Mouse (Mus musculus) intestine, embryonic 14.5 days (tissue): ENCODE measurements around the gene Abraxas2. TPM values are rescaled to one million over a fixed set of nuclear protein-coding genes. Genes with fewer than 3 reads are reported as not detected.

Source experiments
- ATAC-seq: fragments of 200-750 bp; cut with Nextera tagmentation; replicated peaks from 2 replicates; pipeline ENCODE4 v1.8.0; 2017; ENCODE audit warnings: low read depth, moderate number of reproducible peaks, moderate TSS enrichment, moderate library complexity; ENCODE audit not compliant: low FRiP score, low TSS enrichment
- DNase-seq: peaks from one replicate; pipeline ENCODE4 v3.0.0-alpha.2; 2018; ENCODE audit warnings: low spot score
- H3K27ac ChIP-seq: fragments of 300-500 bp; sonication (generic); 2 replicates; pipeline ENCODE4 v1.5.1; 2014; ENCODE audit warnings: low read depth, mild to moderate bottlenecking, control low read depth
- H3K27me3 ChIP-seq: fragments of 300-500 bp; sonication (generic); replicated peaks from 2 replicates; pipeline ENCODE4 v1.6.1; 2014; ENCODE audit warnings: low read length, control low read depth; ENCODE audit not compliant: control insufficient read depth, insufficient read depth
- H3K36me3 ChIP-seq: fragments of 300-500 bp; sonication (generic); 2 replicates; pipeline ENCODE4 v1.6.1; 2014; ENCODE audit warnings: low read length, control low read depth; ENCODE audit not compliant: control insufficient read depth, insufficient read depth
- H3K4me1 ChIP-seq: fragments of 300-500 bp; sonication (generic); replicated peaks from 2 replicates; pipeline ENCODE4 v1.6.1; 2014; ENCODE audit warnings: low read length, control low read depth, mixed read lengths; ENCODE audit not compliant: control insufficient read depth, insufficient read depth
- H3K4me2 ChIP-seq: fragments of 300-500 bp; sonication (generic); 2 replicates; pipeline ENCODE4 v1.6.1; 2014; ENCODE audit warnings: low read length
- H3K4me3 ChIP-seq: fragments of 300-500 bp; sonication (generic); 2 replicates; pipeline ENCODE4 v1.5.1; 2014; ENCODE audit warnings: low read depth, low read length, control low read depth, mixed read lengths
- H3K9ac ChIP-seq: fragments of 300-500 bp; sonication (generic); 2 replicates; pipeline ENCODE4 v1.6.1; 2014; ENCODE audit warnings: mild to moderate bottlenecking, low read length
- H3K9me3 ChIP-seq: fragments of 300-500 bp; sonication (generic); 2 replicates; pipeline ENCODE4 v1.6.1; 2016; ENCODE audit warnings: low read length, control low read depth; ENCODE audit not compliant: control insufficient read depth
- WGBS: fragments of 180-500 bp; shearing (Covaris S2); extraction: QIAGEN DNeasy Blood & Tissue Kit; methylation state at CpG from one replicate; pipeline ENCODE4 v1.1.7; 2014; 5-methylcytosine and 5-hydroxymethylcytosine counted together
- polyA plus RNA-seq: library from polyadenylated mRNA; unstranded; fragments of >200 nt; fragmentation: Nextera tagmentation; extraction: Ambion mirVana; gene quantifications from 2 replicates; pipeline ENCODE4 v1.2.1, GENCODE M21; 2014

Gene Abraxas2
- polyA plus RNA-seq, 1 experiment from 2014 or later = 33.5 TPM

- no peak overlapping the region for H3K9ac ChIP-seq
- no peaks in the 10 kb centered on the region for H3K4me1 ChIP-seq
- H3K4me2 ChIP-seq = no peak overlapping the region
- no peak overlapping the region for H3K4me3 ChIP-seq
- no peak for DNase-seq
- ATAC-seq = no peak
- no peaks in the 10 kb centered on the region for H3K27me3 ChIP-seq
- WGBS = 90% methylated on average over 2 of the region's 2 CpGs
- no peak overlapping the region for H3K27ac ChIP-seq
- H3K36me3 ChIP-seq = no peaks in the 10 kb centered on the region
- H3K9me3 ChIP-seq = no peaks in the 10 kb centered on the region
Measured at GRCm38 (mm10) chr7:132898234-132898633, 39.2 kb downstream of the Abraxas2 start.

GRCm38 (mm10) chr7:132900826-132901531 lies 42.0 kb downstream of the Abraxas2 start:
- Histone ChIP-seq H3K36me3 (no peaks in the 10 kb centered on the region), H3K27ac (no peak overlapping the region), H3K9me3 (no peaks in the 10 kb centered on the region), H3K4me2 (no peak overlapping the region), H3K9ac (no peak overlapping the region), H3K27me3 (no peaks in the 10 kb centered on the region), H3K4me3 (no peak overlapping the region), H3K4me1 (no peaks in the 10 kb centered on the region)
- DNase-seq (no peak), ATAC-seq (peak; percentile 58; the same call in 1 of the 2 replicates)
- WGBS = 51% methylated on average over 2 of the region's 2 CpGs

GRCm38 (mm10) chr7:132903796-132904195 lies 44.8 kb downstream of the Abraxas2 start:
- Histone ChIP-seq H3K27ac (no peak overlapping the region), H3K9me3 (no peaks in the 10 kb centered on the region), H3K4me2 (no peak overlapping the region), H3K4me1 (no peaks in the 10 kb centered on the region), H3K4me3 (no peak overlapping the region), H3K9ac (no peak overlapping the region), H3K36me3 (no peaks in the 10 kb centered on the region), H3K27me3 (no peaks in the 10 kb centered on the region)
- DNase-seq (no peak), ATAC-seq (no peak)
- 73% methylated on average over 3 of the region's 3 CpGs for WGBS

- no peak overlapping the region for H3K4me2 ChIP-seq
- H3K4me3 ChIP-seq = no peak overlapping the region
- H3K9ac ChIP-seq = no peak overlapping the region
- H3K4me1 ChIP-seq = no peaks in the 10 kb centered on the region
- H3K9me3 ChIP-seq = no peaks in the 10 kb centered on the region
- 44% methylated on average over 3 of the region's 3 CpGs for WGBS
- H3K27me3 ChIP-seq = no peaks in the 10 kb centered on the region
- no peak overlapping the region for H3K27ac ChIP-seq
- ATAC-seq (no peak), DNase-seq (no peak)
- no peaks in the 10 kb centered on the region for H3K36me3 ChIP-seq
Measured at GRCm38 (mm10) chr7:132921971-132922370, 62.9 kb downstream of the Abraxas2 start.

GRCm38 (mm10) chr7:132925227-132925626 lies 66.2 kb downstream of the Abraxas2 start:
- DNase-seq = no peak
- no peaks in the 10 kb centered on the region for H3K36me3 ChIP-seq
- no peaks in the 10 kb centered on the region for H3K4me1 ChIP-seq
- no peak overlapping the region for H3K4me3 ChIP-seq
- no peak overlapping the region for H3K9ac ChIP-seq
- no peak overlapping the region for H3K27ac ChIP-seq
- ATAC-seq = no peak
- H3K9me3 ChIP-seq = no peaks in the 10 kb centered on the region
- H3K4me2 ChIP-seq = no peak overlapping the region
- H3K27me3 ChIP-seq = no peaks in the 10 kb centered on the region
- WGBS = 70% methylated on average over 2 of the region's 2 CpGs

GRCm38 (mm10) chr7:132927201-132927600 lies 68.2 kb downstream of the Abraxas2 start:
- Histone ChIP-seq H3K4me2 (no peak overlapping the region), H3K27ac (no peak overlapping the region), H3K27me3 (no peaks in the 10 kb centered on the region), H3K9ac (no peak overlapping the region), H3K9me3 (no peaks in the 10 kb centered on the region), H3K36me3 (no peaks in the 10 kb centered on the region), H3K4me1 (peaks cover under 1% of the 10 kb centered on the region; the same call in 1 of the 2 replicates), H3K4me3 (no peak overlapping the region)
- 55% methylated on average over 3 of the region's 3 CpGs for WGBS
- DNase-seq (no peak), ATAC-seq (no peak)

- no peaks in the 10 kb centered on the region for H3K36me3 ChIP-seq
- peaks cover 7% of the 10 kb centered on the region for H3K4me1 ChIP-seq
- no peak overlapping the region for H3K27ac ChIP-seq
- H3K9me3 ChIP-seq = no peaks in the 10 kb centered on the region
- H3K4me3 ChIP-seq = peak overlapping the region; percentile 81
- H3K4me2 ChIP-seq = peak overlapping the region; percentile 85
- WGBS = 87% methylated on average over 5 of the region's 5 CpGs
- H3K27me3 ChIP-seq = no peaks in the 10 kb centered on the region
- DNase-seq (no peak), ATAC-seq (no peak)
- H3K9ac ChIP-seq = peak overlapping the region; percentile 94
Measured at GRCm38 (mm10) chr7:132930055-132930454, 71.0 kb downstream of the Abraxas2 start.

- Histone ChIP-seq H3K4me3 (peak within 1 kb of the TSS; percentile 81), H3K27ac (peak within 1 kb of the TSS; percentile 96), H3K9me3 (no peaks in the 10 kb centered on the region), H3K4me2 (peak within 1 kb of the TSS; percentile 85), H3K27me3 (no peaks in the 10 kb centered on the region), H3K9ac (peak within 1 kb of the TSS; percentile 94), H3K4me1 (peaks cover 7% of the 10 kb centered on the region), H3K36me3 (no peaks in the 10 kb centered on the region)
- ATAC-seq = peak; percentile 100
- peak; percentile 98 for DNase-seq
- under 1% methylated on average over 89 of the region's 93 CpGs for WGBS
Measured at GRCm38 (mm10) chr7:132930850-132931559, 72.0 kb downstream of the Abraxas2 start, which contains the start of gene Zranb1. Zranb1 (plus strand) TSS chr7:132931142.
